In the genomic region with DNA sequence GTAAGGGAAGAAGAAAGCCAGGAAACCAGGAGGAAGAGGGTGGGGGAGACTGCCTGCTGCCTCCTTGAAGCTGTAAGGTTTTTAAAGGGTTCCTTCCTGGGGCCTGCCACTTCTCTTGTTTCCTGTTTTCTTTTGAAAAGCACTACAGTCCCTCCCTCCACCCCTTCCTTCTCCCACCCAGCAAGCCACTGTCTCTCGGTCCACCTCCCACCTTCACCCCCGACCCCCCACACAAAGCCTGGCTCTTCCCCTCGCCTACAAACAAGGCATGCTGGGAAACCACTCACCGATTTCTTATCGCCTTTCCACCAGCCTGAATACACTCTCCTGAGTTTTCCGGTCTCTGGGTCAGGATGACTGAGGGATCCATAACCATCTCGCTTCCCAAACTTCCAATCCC, we compare ENCODE assay signal across 11 mouse cellular contexts. TPM values are rescaled to one million over a fixed set of nuclear protein-coding genes. Genes with fewer than 3 reads are reported as not detected.
A peak's percentile ranks its signal among the peaks of the same experiment; 100 is the strongest.
DNase-seq lines count a peak whose midpoint lies in the region; ATAC-seq and TF ChIP-seq lines count a peak whose summit lies in the region.
"Had no signal": no experiment of that assay in that cellular context is flagged by ENCODE, and none has a peak within 500 bp of the region (broad histone marks: within the 10 kb centered on the region; RNA-seq: fewer than 3 reads in every experiment).

No protein-coding gene starts in this region.

- TF ChIP-seq EP300 in heart, postnatal 0 days (IDR thresholded peaks at IDR 0.05; ENCODE audit: low read depth) = 0 out of 2 replicates have a peak, but pooled peaks have one; percentile 31

- TF ChIP-seq CTCF in heart, postnatal 0 days (IDR thresholded peaks at IDR 0.05; ENCODE audit: low read depth) = no peak

- ATAC-seq in heart, postnatal 0 days (ENCODE audit: insufficient read depth, low read depth) = no peak; the same call in 1 of the 2 replicates
- no peak for ATAC-seq in heart, embryonic 11.5 days (replicated peaks; ENCODE audit: insufficient number of reproducible peaks, low FRiP score, low TSS enrichment)
- no peak for ATAC-seq in megakaryocyte, adult 5-6 weeks (ENCODE audit: poor library complexity, severe bottlenecking)
- ATAC-seq in stomach, embryonic 16.5 days (ENCODE audit: insufficient read depth, low FRiP score) = no peak

- H3K27ac ChIP-seq in heart, postnatal 0 days (ENCODE audit: low read depth) = peak overlapping the region; percentile 65
- no peak overlapping the region for H3K27ac ChIP-seq in heart, embryonic 11.5 days (ENCODE audit: low read depth, low read length)
- H3K27ac ChIP-seq in embryonic facial prominence, embryonic 10.5 days (replicated peaks) = 0 out of 2 replicates have a peak overlapping the region, but pooled peaks have one; percentile 21
- 0 out of 2 replicates have a peak overlapping the region, but pooled peaks have one; percentile 21 for H3K27ac ChIP-seq in stomach, embryonic 16.5 days (ENCODE audit: low read length)

- no peaks in the 10 kb centered on the region for H3K36me3 ChIP-seq in heart, postnatal 0 days (replicated peaks; ENCODE audit: control insufficient read depth, insufficient read depth, low read length)
- H3K36me3 ChIP-seq in heart, embryonic 11.5 days (ENCODE audit: control insufficient read depth, insufficient read depth, low read length) = no peaks in the 10 kb centered on the region
- no peaks in the 10 kb centered on the region for H3K36me3 ChIP-seq in megakaryocyte, embryonic 14.5 days (replicated peaks; ENCODE audit: low read length)
- H3K36me3 ChIP-seq in embryonic facial prominence, embryonic 10.5 days (replicated peaks) = no peaks in the 10 kb centered on the region
- H3K36me3 ChIP-seq in stomach, embryonic 16.5 days (ENCODE audit: control insufficient read depth, insufficient read depth, low read length) = no peaks in the 10 kb centered on the region

- peaks cover 15% of the 10 kb centered on the region; the same call in 1 of the 2 replicates for H3K4me1 ChIP-seq in heart, postnatal 0 days (ENCODE audit: control insufficient read depth, insufficient read depth)
- H3K4me1 ChIP-seq in heart, embryonic 11.5 days (ENCODE audit: control insufficient read depth, insufficient read depth, low read length) = no peaks in the 10 kb centered on the region
- peaks cover 61% of the 10 kb centered on the region for H3K4me1 ChIP-seq in megakaryocyte, embryonic 14.5 days
- peaks cover 20% of the 10 kb centered on the region for H3K4me1 ChIP-seq in embryonic facial prominence, embryonic 10.5 days
- H3K4me1 ChIP-seq in stomach, embryonic 16.5 days (ENCODE audit: control insufficient read depth, insufficient read depth, low read length) = peaks cover 17% of the 10 kb centered on the region

- H3K9me3 ChIP-seq in heart, postnatal 0 days (replicated peaks; ENCODE audit: control insufficient read depth, low read length) = no peaks in the 10 kb centered on the region
- H3K9me3 ChIP-seq in heart, embryonic 11.5 days (replicated peaks; ENCODE audit: control insufficient read depth, low read length) = no peaks in the 10 kb centered on the region
- no peaks in the 10 kb centered on the region for H3K9me3 ChIP-seq in megakaryocyte, embryonic 14.5 days
- H3K9me3 ChIP-seq in embryonic facial prominence, embryonic 10.5 days = no peaks in the 10 kb centered on the region
- H3K9me3 ChIP-seq in stomach, embryonic 16.5 days (replicated peaks; ENCODE audit: control insufficient read depth, low read length) = no peaks in the 10 kb centered on the region

- no peaks in the 10 kb centered on the region for H3K27me3 ChIP-seq in heart, postnatal 0 days (ENCODE audit: control insufficient read depth, insufficient read depth, low read length)
- H3K27me3 ChIP-seq in heart, embryonic 11.5 days (ENCODE audit: control insufficient read depth, insufficient read depth, low read length) = no peaks in the 10 kb centered on the region
- no peaks in the 10 kb centered on the region for H3K27me3 ChIP-seq in megakaryocyte, embryonic 14.5 days (replicated peaks)
- H3K27me3 ChIP-seq in embryonic facial prominence, embryonic 10.5 days (replicated peaks; ENCODE audit: low read depth, poor library complexity, severe bottlenecking) = 0 out of 2 replicates have a peak, but pooled peaks cover 6% of the 10 kb centered on the region
- H3K27me3 ChIP-seq in stomach, embryonic 16.5 days (ENCODE audit: control insufficient read depth, insufficient read depth, low read length) = no peaks in the 10 kb centered on the region

- DNase-seq in heart, postnatal 0 days (ENCODE audit: low spot score) = no peak
- peak; percentile 9 for DNase-seq in embryonic facial prominence, embryonic 10.5 days (ENCODE audit: low spot score)
- no peak for DNase-seq in adrenal gland, adult 18-20 months (ENCODE audit: low spot score in 2 of 2)
- DNase-seq: gastrocnemius, postnatal 25 days; layer of hippocampus, adult 9-11 months; spleen, adult 18-20 months had no signal

- 37% methylated on average over 7 of the region's 7 CpGs for WGBS in heart, postnatal 0 days
- WGBS in heart, embryonic 11.5 days (ENCODE audit: insufficient replicate concordance) = 39% methylated on average over 7 of the region's 7 CpGs
- WGBS in embryonic facial prominence, embryonic 10.5 days = 59% methylated on average over 7 of the region's 7 CpGs
- 56% methylated on average over 7 of the region's 7 CpGs for WGBS in stomach, embryonic 16.5 days

- H3K4me3 ChIP-seq in heart, postnatal 0 days (ENCODE audit: low read depth, low read length) = no peak overlapping the region
- H3K4me3 ChIP-seq in heart, embryonic 11.5 days (ENCODE audit: low read depth, low read length) = no peak overlapping the region
- H3K4me3 ChIP-seq in megakaryocyte, embryonic 14.5 days (replicated peaks) = peak overlapping the region; percentile 83
- H3K4me3 ChIP-seq in embryonic facial prominence, embryonic 10.5 days = no peak overlapping the region
- no peak overlapping the region for H3K4me3 ChIP-seq in stomach, embryonic 16.5 days (replicated peaks; ENCODE audit: low read length)

- H3K4me2 ChIP-seq in heart, postnatal 0 days (ENCODE audit: low read depth, low read length) = no peak overlapping the region
- H3K4me2 ChIP-seq in heart, embryonic 11.5 days = no peak overlapping the region
- H3K4me2 ChIP-seq in stomach, embryonic 16.5 days (ENCODE audit: low read depth, low read length) = no peak overlapping the region

- no peak overlapping the region for H3K9ac ChIP-seq in heart, postnatal 0 days (replicated peaks; ENCODE audit: low read depth, low read length)
- H3K9ac ChIP-seq in heart, embryonic 11.5 days (ENCODE audit: low read depth, low read length) = no peak overlapping the region
- H3K9ac ChIP-seq in stomach, embryonic 16.5 days (ENCODE audit: low read length) = 0 out of 2 replicates have a peak overlapping the region, but pooled peaks have one; percentile 10

RNA-seq across cellular contexts. Expression of gene Morn3, which starts 6.0 kb away (rescaled TPM):
- not detected in 2 replicates for total RNA-seq in heart, postnatal 0 days (2014; rRNA removed; ENCODE audit: low replicate concordance)
- polyA plus RNA-seq in heart, postnatal 0 days (2015; fragmentation: Nextera tagmentation; extraction: Ambion mirVana) = 0.36 TPM in 1 of 2 replicates, not detected in the other
- 0.69 TPM in 1 of 2 replicates, not detected in the other for polyA plus RNA-seq in heart, embryonic 11.5 days (2014; fragmentation: Nextera tagmentation; extraction: Ambion mirVana)
- not detected in 2 replicates for polyA plus RNA-seq in megakaryocyte, embryonic 14.5 days (2012; ENCODE audit: insufficient read depth, low replicate concordance)
- total RNA-seq in megakaryocyte, adult 5-6 weeks (2015) = not detected in 2 replicates
- not detected in 2 replicates for total RNA-seq in megakaryocyte, adult 5-6 weeks (2017)
- not detected in 2 replicates for polyA plus RNA-seq in embryonic facial prominence, embryonic 10.5 days (2016; fragmentation: Nextera tagmentation; extraction: Ambion mirVana)
- polyA plus RNA-seq in stomach, embryonic 16.5 days (2015; fragmentation: Nextera tagmentation; extraction: Ambion mirVana) = 1.0 TPM in 1 of 2 replicates, not detected in the other
- total RNA-seq in adrenal gland, adult 18-20 months (2021) = not detected
- total RNA-seq: gastrocnemius, postnatal 25 days had no signal
- polyA plus RNA-seq: liver, embryonic 16.5 days had no signal

RNA-seq across cellular contexts. Expression of gene Orai1, which starts 25.9 kb away (rescaled TPM):
- total RNA-seq in heart, postnatal 0 days (2014; rRNA removed; ENCODE audit: low replicate concordance) = 23.9 and 43.4 TPM in 2 replicates
- polyA plus RNA-seq in heart, postnatal 0 days (2015; fragmentation: Nextera tagmentation; extraction: Ambion mirVana) = 18.7 and 21.2 TPM in 2 replicates
- 12.5 and 15.1 TPM in 2 replicates for polyA plus RNA-seq in heart, embryonic 11.5 days (2014; fragmentation: Nextera tagmentation; extraction: Ambion mirVana)
- 111 and 131 TPM in 2 replicates for polyA plus RNA-seq in megakaryocyte, embryonic 14.5 days (2012; ENCODE audit: insufficient read depth, low replicate concordance)
- 80.5 and 87.4 TPM in 2 replicates for total RNA-seq in megakaryocyte, adult 5-6 weeks (2015)
- total RNA-seq in megakaryocyte, adult 5-6 weeks (2017) = 21.0 and 21.8 TPM in 2 replicates
- 8.4 and 8.7 TPM in 2 replicates for polyA plus RNA-seq in embryonic facial prominence, embryonic 10.5 days (2016; fragmentation: Nextera tagmentation; extraction: Ambion mirVana)
- polyA plus RNA-seq in stomach, embryonic 16.5 days (2015; fragmentation: Nextera tagmentation; extraction: Ambion mirVana) = 16.6 and 18.3 TPM in 2 replicates
- 10 to 100 TPM; 10.1 to 11.0 TPM for total RNA-seq in adrenal gland, adult 18-20 months (2021)

RNA-seq across cellular contexts. Expression of gene Tmem120b, which starts 27.4 kb away (rescaled TPM):
- total RNA-seq in heart, postnatal 0 days (2014; rRNA removed; ENCODE audit: low replicate concordance) = 6.5 and 8.7 TPM in 2 replicates
- polyA plus RNA-seq in heart, postnatal 0 days (2015; fragmentation: Nextera tagmentation; extraction: Ambion mirVana) = 10.7 and 11.1 TPM in 2 replicates
- polyA plus RNA-seq in heart, embryonic 11.5 days (2014; fragmentation: Nextera tagmentation; extraction: Ambion mirVana) = 9.6 and 11.4 TPM in 2 replicates
- polyA plus RNA-seq in megakaryocyte, embryonic 14.5 days (2012; ENCODE audit: insufficient read depth, low replicate concordance) = 5.3 and 6.9 TPM in 2 replicates
- total RNA-seq in megakaryocyte, adult 5-6 weeks (2015) = 0.87 and 2.5 TPM in 2 replicates
- 0.29 and 1.3 TPM in 2 replicates for total RNA-seq in megakaryocyte, adult 5-6 weeks (2017)
- polyA plus RNA-seq in embryonic facial prominence, embryonic 10.5 days (2016; fragmentation: Nextera tagmentation; extraction: Ambion mirVana) = 11.3 and 11.9 TPM in 2 replicates
- 13.7 and 15.3 TPM in 2 replicates for polyA plus RNA-seq in stomach, embryonic 16.5 days (2015; fragmentation: Nextera tagmentation; extraction: Ambion mirVana)
- total RNA-seq in adrenal gland, adult 18-20 months (2021) = 10 to 100 TPM; 22.2 to 68.8 TPM

RNA-seq across cellular contexts. Expression of gene Kdm2b, which starts 51.2 kb away (rescaled TPM):
- 29.3 and 38.8 TPM in 2 replicates for total RNA-seq in heart, postnatal 0 days (2014; rRNA removed; ENCODE audit: low replicate concordance)
- 12.4 and 14.7 TPM in 2 replicates for polyA plus RNA-seq in heart, postnatal 0 days (2015; fragmentation: Nextera tagmentation; extraction: Ambion mirVana)
- 26.5 and 28.8 TPM in 2 replicates for polyA plus RNA-seq in heart, embryonic 11.5 days (2014; fragmentation: Nextera tagmentation; extraction: Ambion mirVana)
- polyA plus RNA-seq in megakaryocyte, embryonic 14.5 days (2012; ENCODE audit: insufficient read depth, low replicate concordance) = 19.1 and 24.4 TPM in 2 replicates
- total RNA-seq in megakaryocyte, adult 5-6 weeks (2015) = 29.1 and 38.3 TPM in 2 replicates
- total RNA-seq in megakaryocyte, adult 5-6 weeks (2017) = 31.6 and 38.6 TPM in 2 replicates
- 88.1 and 92.1 TPM in 2 replicates for polyA plus RNA-seq in embryonic facial prominence, embryonic 10.5 days (2016; fragmentation: Nextera tagmentation; extraction: Ambion mirVana)
- polyA plus RNA-seq in stomach, embryonic 16.5 days (2015; fragmentation: Nextera tagmentation; extraction: Ambion mirVana) = 33.2 and 37.4 TPM in 2 replicates
- total RNA-seq in adrenal gland, adult 18-20 months (2021) = 10 to 100 TPM; 13.0 to 13.7 TPM
